Mouse (Mus musculus): ENCODE data around the gene Hba-a1.
"Not testable (repeated sequence)": the region's sequence is repeated elsewhere in the genome, so short reads cannot be mapped to it uniquely, and the experiment has no call there.

- not testable (repeated sequence) for TF ChIP-seq POLR2A (IDR thresholded peaks at IDR 0.05; ENCODE audit: borderline replicate concordance, insufficient read depth, low read length); CTCF (IDR thresholded peaks at IDR 0.05; ENCODE audit: borderline replicate concordance, insufficient read depth, low read depth, low read length)
These were observed 12.9 kb downstream of the Hba-a1 start, which contains the start of gene Hba-a2 for GRCm38 (mm10) chr11:32296203-32296602.

Measured in cerebellum, adult 2 months (tissue).